Mouse (Mus musculus): Measurements from ENCODE around the gene Col8a1.

GRCm38 (mm10) chr16:57754526-57755125 is at the start of gene Col8a1:
- TF ChIP-seq EP300 (IDR thresholded peaks at IDR 0.05; ENCODE audit: insufficient read depth, low read depth, low read length) = no peak
- no peak for TF ChIP-seq POLR2A (IDR thresholded peaks at IDR 0.05; ENCODE audit: insufficient read depth, low read length)
